Mouse (Mus musculus) bone marrow macrophage, adult 2 months (primary cell): ENCODE measurements around the gene Kcnq1.

Experiments used
- CTCF ChIP-seq: IDR thresholded peaks from 2 replicates; pipeline ENCODE4 v1.5.1; 2012; ENCODE audit warnings: low read depth, mild to moderate bottlenecking, low read length, moderate library complexity
- POLR2A ChIP-seq: IDR thresholded peaks from 2 replicates; pipeline ENCODE4 v1.6.1; 2012; ENCODE audit warnings: mild to moderate bottlenecking, low read depth, low read length, borderline replicate concordance

- TF ChIP-seq POLR2A, result no peak
- no peak for TF ChIP-seq CTCF
These were observed 74.6 kb downstream of the Kcnq1 start for GRCm38 (mm10) chr7:143180761-143181160.
